Mouse (Mus musculus) ovary, postnatal 10 days (tissue): Measurements from ENCODE around the gene Olfr1370.
"Not testable (repeated sequence)": the region's sequence is repeated elsewhere in the genome, so short reads cannot be mapped to it uniquely, and the experiment has no call there.

ENCODE experiments used
- DNase-seq: peaks from one replicate; pipeline ENCODE4 v3.0.0; 2022; ENCODE audit warnings: low spot score

The Olfr1370 gene

DNA sequence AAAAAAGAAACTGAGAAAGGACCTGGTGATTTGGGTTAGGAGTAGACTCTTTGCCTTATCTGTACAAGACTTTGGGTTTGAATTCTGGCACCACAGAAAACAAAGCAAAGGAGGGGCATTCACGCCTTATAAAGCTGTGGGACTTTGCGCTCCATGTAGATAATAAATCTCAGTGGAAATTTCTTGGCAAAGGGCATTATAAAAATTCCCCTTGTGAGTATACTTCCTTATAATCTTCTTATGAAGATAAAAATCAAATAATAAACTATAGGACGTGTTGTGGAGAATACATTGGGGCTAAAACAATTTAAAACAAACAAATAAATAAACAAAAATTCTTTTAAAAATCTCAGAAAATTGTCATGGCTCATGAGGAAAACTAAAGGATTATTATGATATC is at the start of gene Olfr1370:
Gene Olfr1370, minus strand, starts transcription at position 101 of the 400 bp plus-strand sequence.
- DNase-seq, result no peak

DNA sequence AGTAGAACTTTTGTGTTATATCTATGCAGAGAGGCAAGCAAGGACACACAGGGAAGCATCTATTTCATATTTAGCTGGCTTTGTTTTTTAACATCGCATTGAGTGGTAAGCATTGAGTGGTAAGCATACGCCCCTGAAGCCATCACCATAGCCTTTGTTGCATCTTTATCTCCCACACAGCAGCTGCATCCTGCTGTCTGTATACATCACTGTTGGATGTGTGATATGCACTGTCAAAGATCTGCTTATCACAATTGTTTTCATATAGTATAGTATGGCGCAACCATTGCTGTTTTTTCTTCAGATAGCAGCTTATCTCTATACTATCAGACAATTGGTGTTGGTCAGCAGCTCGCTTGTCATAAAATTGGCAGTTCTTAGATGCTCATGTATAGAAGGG is 39.4 kb upstream of the Olfr1370 start:
- no peak for DNase-seq

DNA sequence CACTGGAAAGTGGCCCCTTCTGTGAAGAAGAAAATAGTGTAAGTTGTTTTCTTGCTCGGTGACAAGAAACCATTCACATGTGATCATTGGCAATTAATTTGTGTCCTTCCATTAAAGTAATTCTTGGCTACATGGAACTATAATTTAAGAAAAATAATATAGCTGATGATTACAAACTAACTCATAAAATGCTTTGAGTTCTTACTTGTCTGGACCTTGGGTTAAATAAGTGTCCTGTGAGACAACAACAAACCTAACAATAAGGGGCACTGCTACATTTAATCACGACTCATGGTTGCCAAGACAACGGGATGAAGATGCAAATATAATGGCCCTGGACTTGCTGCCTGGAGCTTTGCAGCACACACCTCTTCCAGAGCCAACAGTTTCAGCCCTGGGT is 36.4 kb upstream of the Olfr1370 start, which contains the start of gene Olfr1369-ps1:
Gene Olfr1369-ps1, plus strand, starts transcription at position 301 of the 400 bp plus-strand sequence.
- not testable (repeated sequence) for DNase-seq

DNA sequence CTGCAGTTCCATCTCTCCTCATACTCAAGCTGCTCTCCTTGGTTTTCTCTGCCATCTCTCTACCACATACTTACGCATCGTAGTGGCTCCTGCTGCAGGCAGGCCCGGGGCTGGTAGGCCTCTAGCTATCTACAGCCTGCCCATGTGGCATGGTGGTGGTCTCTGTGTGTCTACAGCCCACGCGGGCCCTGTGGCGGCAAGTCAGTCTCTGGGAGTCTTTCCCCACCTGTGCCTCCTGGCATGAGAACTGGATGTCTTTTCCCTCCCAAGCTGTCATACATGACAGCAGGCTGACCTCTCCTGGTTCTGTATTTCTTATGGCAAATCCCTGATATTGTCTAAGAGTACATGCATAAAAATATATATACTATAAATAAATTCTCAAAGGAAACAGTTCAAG is 35.7 kb upstream of the Olfr1370 start:
- no peak for DNase-seq

DNA sequence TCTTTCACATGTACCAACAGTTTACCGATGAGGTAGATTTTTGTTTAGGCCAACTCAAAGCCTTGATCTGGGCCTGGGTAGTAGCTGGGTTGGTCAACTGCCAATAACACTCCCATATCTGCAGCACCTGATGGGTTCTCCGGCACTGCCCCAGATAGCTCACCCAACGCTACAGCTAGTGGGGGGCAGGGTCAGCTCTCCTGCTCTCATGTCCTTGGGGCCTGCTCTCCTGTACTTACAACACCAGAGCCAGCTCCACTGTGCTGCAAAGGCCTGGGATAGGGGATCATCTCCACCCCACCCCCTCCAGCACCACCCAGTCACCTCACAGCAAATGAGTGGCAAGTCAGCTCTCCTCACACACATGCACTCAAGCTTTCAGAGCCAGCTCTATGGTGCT is 35.0 kb upstream of the Olfr1370 start:
- DNase-seq, result no peak

DNA sequence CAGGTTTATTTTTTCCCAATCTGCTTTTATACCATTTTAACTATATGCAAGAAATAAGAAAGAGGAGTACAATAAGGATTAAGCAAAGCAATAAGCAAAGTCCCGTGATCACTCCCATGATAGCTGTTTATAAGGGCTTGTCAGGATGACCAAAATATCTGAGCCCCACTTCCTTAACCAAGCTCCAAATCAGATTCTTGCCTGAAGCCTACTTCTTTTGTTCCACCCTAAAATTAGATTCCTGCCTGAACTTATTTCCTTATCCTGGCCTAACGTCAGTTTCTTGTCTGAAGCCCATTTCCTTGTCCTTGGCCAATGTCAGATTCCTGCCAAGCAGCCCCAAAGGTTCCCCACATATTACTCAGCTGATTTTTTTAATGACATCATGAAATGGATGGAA is 7.9 kb upstream of the Olfr1370 start:
- DNase-seq, result no peak

DNA sequence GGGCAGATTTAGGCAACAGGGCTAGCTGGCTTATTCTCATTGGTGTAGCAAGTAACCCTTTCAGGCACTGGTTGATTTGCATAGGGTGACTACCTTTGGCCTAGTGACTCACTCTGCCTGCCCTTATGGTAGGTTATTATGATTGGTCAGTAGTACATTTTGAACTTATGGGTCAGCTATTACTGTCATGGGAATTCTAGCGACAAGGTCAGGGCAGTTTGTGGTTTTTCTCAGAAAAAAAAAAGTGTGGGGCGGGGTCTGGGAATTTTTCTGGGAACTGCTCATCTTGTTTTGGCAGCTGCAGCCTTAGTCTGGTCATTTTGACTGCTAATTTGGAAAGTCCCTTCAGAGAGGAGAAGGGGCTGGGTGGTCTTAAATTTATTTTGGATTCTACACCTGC is 8.7 kb downstream of the Olfr1370 start:
- DNase-seq, result no peak

DNA sequence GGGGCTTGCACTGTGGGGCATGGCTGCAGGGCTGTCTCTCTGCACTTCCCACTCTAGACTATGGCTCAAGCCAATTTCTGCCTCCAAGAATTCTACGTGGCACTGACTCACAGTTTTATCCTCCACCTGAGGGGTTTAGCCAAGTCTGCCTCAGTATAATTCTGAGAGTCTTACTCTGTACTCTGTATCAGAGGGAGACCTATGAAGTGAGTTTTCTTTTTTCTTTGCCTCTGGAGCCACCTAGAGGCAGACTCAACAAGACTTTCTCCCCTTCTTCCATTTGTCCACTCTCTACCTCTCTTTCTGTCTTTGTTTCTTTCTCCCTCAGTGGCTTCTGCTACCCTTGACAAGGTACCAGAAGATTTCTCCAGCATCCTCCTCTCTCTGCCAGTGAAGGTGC is 24.6 kb downstream of the Olfr1370 start:
- DNase-seq, result no peak

DNA sequence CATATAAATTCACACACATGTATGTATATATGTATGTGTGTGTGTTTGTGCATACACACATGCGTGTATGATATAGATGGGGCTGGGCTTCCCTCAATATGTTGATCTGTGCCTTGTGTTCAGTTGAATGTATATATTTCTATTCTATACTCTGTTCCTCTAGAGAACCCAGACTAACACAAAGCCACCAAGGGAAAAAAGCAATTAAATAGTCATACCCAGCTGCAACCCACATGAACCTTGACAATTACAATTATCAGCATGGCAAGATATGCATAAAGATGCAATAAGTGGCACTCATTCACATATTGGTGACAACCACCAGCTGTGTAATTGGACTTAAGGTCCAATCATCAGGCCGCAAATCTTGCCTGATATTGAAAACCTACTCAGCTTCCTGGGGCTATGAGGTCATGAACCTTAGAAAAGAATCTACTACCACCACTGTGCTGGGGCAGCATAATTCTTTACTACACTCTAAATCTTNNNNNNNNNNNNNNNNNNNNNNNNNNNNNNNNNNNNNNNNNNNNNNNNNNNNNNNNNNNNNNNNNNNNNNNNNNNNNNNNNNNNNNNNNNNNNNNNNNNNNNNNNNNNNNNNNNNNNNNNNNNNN is 34.1 kb downstream of the Olfr1370 start:
- DNase-seq, result no peak

DNA sequence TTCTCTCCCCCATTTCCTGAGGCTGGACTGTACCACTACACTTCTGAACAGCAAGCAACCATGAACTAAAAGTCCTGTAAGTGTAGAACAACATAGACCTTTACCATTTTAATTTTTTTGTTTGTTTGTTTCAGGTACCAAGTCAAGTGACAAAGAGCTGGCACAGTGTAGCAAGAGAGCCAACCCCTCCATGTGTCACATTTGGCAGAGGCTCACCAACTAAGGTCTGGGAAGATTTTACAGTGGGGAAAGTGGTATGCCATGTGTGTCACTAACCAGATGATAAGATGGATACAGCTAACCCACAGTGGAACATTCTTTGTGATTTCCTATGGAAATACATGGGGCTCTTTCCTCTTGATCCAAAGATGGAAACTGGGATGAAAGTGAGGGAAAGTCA is 38.8 kb downstream of the Olfr1370 start:
- DNase-seq, result no peak

DNA sequence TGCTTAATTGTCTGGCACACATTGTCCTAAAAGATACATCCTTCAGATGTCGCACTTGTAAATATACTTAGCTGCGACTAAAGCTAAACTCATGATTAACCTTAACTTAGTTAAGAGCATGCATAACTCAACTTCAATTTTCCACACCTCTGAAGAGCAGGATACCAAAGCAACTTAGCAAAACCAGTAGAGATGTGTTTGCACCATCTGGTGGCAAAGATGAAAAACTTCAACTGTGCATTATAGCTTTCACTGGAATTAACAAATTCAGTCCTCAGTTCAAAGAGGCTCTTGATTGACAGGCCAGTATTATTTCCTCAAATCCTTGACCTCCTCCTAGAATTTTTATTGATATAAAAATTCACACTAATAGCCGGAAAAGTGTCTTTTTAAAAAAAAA is 39.7 kb downstream of the Olfr1370 start:
- no peak for DNase-seq

DNA sequence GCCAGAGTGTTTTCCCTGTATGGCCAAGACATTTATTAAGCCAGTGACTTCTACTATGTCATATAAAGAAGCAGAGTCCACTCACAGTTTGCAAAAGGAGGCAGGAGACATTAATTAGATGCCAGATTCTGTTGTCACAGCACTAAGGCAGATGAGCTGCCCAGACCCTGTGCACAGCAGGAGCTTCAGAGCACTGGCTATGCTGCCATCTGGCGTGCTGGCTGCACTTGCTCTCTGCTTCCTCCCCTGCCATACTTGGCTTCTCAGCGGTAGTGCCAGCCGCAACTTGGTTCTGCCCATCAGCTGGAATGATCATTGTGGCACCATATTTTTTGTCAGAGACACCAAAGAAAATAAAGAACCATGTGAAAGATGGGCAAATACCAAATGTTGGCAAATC is 41.6 kb downstream of the Olfr1370 start:
- no peak for DNase-seq

DNA sequence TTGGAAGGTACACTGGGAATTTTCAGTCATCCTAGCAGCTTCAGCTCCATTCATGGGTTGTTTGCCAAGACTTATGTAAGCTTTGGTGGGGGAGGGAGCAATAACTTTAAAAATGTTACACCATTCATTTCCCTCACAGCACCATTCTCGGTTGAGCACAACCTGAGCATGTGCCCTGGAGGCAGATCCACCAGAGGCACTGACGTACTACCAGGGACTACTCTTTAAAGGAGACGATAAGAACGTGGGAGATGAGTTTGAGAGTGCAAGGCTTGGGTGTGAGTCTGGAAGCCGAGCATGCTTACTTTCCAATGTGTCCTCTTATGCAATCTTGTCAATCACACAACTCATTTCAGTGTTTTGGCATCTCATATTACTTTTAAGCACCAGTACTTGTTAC is 49.9 kb downstream of the Olfr1370 start:
- DNase-seq, result no peak
